Mouse (Mus musculus) small intestine, adult 2 months (tissue): ENCODE measurements at regions not wholly inside any gene's neighbourhood (a gene's known extent, or its start where the extent isn't known, plus 50 kb on each side); places are given as distances from the start of the nearest gene placed in this dataset.

Experiments used
- CTCF ChIP-seq: fragments of 200-500 bp; IDR thresholded peaks from 2 replicates; pipeline ENCODE4 v1.5.1; 2012; ENCODE audit warnings: low read depth, mild to moderate bottlenecking, control low read depth, inconsistent platforms, low read length, moderate library complexity, mixed read lengths; ENCODE audit not compliant: insufficient replicate concordance, insufficient read length; ENCODE audit errors: extremely low read depth
- POLR2A ChIP-seq: fragments of 200-500 bp; IDR thresholded peaks from 2 replicates; pipeline ENCODE4 v1.6.1; 2012; ENCODE audit warnings: low read depth, mild to moderate bottlenecking, control low read depth, inconsistent platforms, low read length, moderate library complexity

DNA sequence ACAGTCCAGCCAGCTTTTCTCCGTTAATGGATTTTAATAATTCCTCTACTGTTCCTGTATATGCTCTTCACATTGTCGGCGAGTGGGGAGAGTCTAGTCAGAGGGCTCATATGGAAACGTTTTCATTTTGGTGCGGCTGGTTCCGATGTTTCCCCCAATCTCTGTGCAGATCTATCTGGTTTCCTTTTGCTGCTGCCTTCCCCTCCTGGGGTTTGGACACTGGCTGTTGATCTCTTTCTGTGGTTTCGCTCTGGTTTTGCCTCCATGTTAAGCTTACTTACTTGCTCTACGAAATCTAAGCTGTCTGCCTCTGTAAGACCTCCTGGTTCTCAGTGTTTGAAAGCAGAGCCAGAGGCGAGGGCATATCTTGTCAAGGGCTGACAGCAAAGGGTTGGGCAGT lies 221.7 kb downstream of the Ndfip2 start:
- no peak for TF ChIP-seq CTCF
- no peak for TF ChIP-seq POLR2A
